Mouse (Mus musculus) CH12.LX (cell line): ENCODE measurements at regions not wholly inside any gene's neighbourhood (a gene's known extent, or its start where the extent isn't known, plus 50 kb on each side); places are given as distances from the start of the nearest gene placed in this dataset.

Source experiments
- DNase-seq: peaks from one replicate; pipeline ENCODE4 v3.0.0-alpha.2; 2013; ENCODE audit errors: extremely low read depth
- H3K27ac ChIP-seq: 2 replicates; pipeline ENCODE4 v1.5.1; 2012; ENCODE audit warnings: low read depth, mild to moderate bottlenecking, control low read depth, moderate library complexity; ENCODE audit not compliant: insufficient read depth
- H3K27me3 ChIP-seq: replicated peaks from 2 replicates; pipeline ENCODE3; 2012; ENCODE audit warnings: inconsistent platforms
- H3K36me3 ChIP-seq, 2 experiments: replicated peaks in 1 of 2; 2 replicates each; pipeline versions ENCODE3 to v1.6.1; 2012; ENCODE audit warnings: inconsistent platforms in 1 of 2, low read length in 1 of 2, mild to moderate bottlenecking in 1 of 2, mixed read lengths in 1 of 2, moderate library complexity in 1 of 2; ENCODE audit not compliant: control insufficient read depth in 1 of 2, insufficient read depth in 1 of 2
- H3K4me1 ChIP-seq, 2 experiments: 2 replicates each; pipeline ENCODE4 v1.6.1; 2012; ENCODE audit warnings: inconsistent platforms in 1 of 2, moderate library complexity in 1 of 2; ENCODE audit not compliant: insufficient read depth in 2 of 2, control insufficient read depth in 1 of 2
- H3K4me2 ChIP-seq: 2 replicates; pipeline ENCODE4 v1.6.1; 2012; ENCODE audit warnings: low read depth, mild to moderate bottlenecking, control low read depth; ENCODE audit not compliant: poor library complexity, insufficient read depth, severe bottlenecking
- H3K4me3 ChIP-seq, 3 experiments: fragments of 150-350 bp in 1 of 3; sonication (generic) in 1 of 3; replicated peaks in 1 of 3; 2 replicates each; pipeline versions ENCODE3 to v1.5.1; 2011 to 2012; ENCODE audit warnings: low read depth in 2 of 3, low read length in 2 of 3, mild to moderate bottlenecking in 2 of 3, moderate library complexity in 2 of 3, control low read depth in 1 of 3, improper control_type of control experiment in 1 of 3, inconsistent platforms in 1 of 3, mixed read lengths in 1 of 3; ENCODE audit not compliant: poor library complexity in 1 of 3
- H3K79me2 ChIP-seq: replicated peaks from 2 replicates; pipeline ENCODE4 v1.6.1; 2012; ENCODE audit warnings: mild to moderate bottlenecking, moderate library complexity; ENCODE audit not compliant: control insufficient read depth, poor library complexity, insufficient read depth, severe bottlenecking; ENCODE audit errors: extremely low read depth
- H3K9ac ChIP-seq: 2 replicates; pipeline ENCODE4 v1.6.1; 2012; ENCODE audit warnings: low read depth, mild to moderate bottlenecking, control low read depth, moderate library complexity; ENCODE audit not compliant: insufficient read depth
- H3K9me3 ChIP-seq: replicated peaks from 2 replicates; pipeline ENCODE3; 2012; ENCODE audit warnings: low read length, inconsistent platforms, mixed read lengths
- E2F4 ChIP-seq: IDR thresholded peaks from 2 replicates; pipeline ENCODE4 v1.6.1; 2011; ENCODE audit warnings: low read depth, low read length, improper control_type of control experiment; ENCODE audit not compliant: insufficient replicate concordance
- ELF1 ChIP-seq: IDR thresholded peaks from 2 replicates; pipeline ENCODE4 v1.6.1; 2014; ENCODE audit warnings: low read depth, mild to moderate bottlenecking, inconsistent platforms, low read length, improper control_type of control experiment
- ETS1 ChIP-seq: conservative IDR thresholded peaks from 2 replicates; pipeline ENCODE4 v1.6.1; 2012; ENCODE audit warnings: low read depth, mild to moderate bottlenecking, inconsistent platforms, low read length, improper control_type of control experiment, moderate library complexity
- GABPA ChIP-seq: IDR thresholded peaks from 2 replicates; pipeline ENCODE4 v1.6.1; 2012; ENCODE audit warnings: low read depth, low read length, improper control_type of control experiment, inconsistent platforms; ENCODE audit not compliant: insufficient replicate concordance
- IRF4 ChIP-seq: IDR thresholded peaks from 2 replicates; pipeline ENCODE4 v1.6.1; 2014; ENCODE audit warnings: low read depth, mild to moderate bottlenecking, inconsistent platforms, low read length, improper control_type of control experiment
- JUND ChIP-seq: conservative IDR thresholded peaks from 2 replicates; pipeline ENCODE4 v1.6.1; 2011; ENCODE audit warnings: low read depth, low read length, improper control_type of control experiment
- KAT2A ChIP-seq: IDR thresholded peaks from 2 replicates; pipeline ENCODE4 v1.6.1; 2012; ENCODE audit warnings: low read length, improper control_type of control experiment, inconsistent platforms; ENCODE audit not compliant: insufficient replicate concordance
- MAFK ChIP-seq: IDR thresholded peaks from 2 replicates; pipeline ENCODE4 v1.6.1; 2011; ENCODE audit warnings: low read length, improper control_type of control experiment; ENCODE audit not compliant: insufficient replicate concordance
- MAZ ChIP-seq: IDR thresholded peaks from 2 replicates; pipeline ENCODE4 v1.6.1; 2012; ENCODE audit warnings: low read depth, mild to moderate bottlenecking, inconsistent platforms, low read length, improper control_type of control experiment, moderate library complexity
- PAX5 ChIP-seq: IDR thresholded peaks from 2 replicates; pipeline ENCODE4 v1.6.1; 2012; ENCODE audit warnings: low read length, inconsistent platforms, mixed read lengths
- SIN3A ChIP-seq: IDR thresholded peaks from 2 replicates; pipeline ENCODE4 v1.6.1; 2012; ENCODE audit warnings: low read length, improper control_type of control experiment, inconsistent platforms
- SMC3 ChIP-seq: IDR thresholded peaks from 2 replicates; pipeline ENCODE4 v1.6.1; 2011; ENCODE audit warnings: low read depth, low read length, improper control_type of control experiment
- TCF12 ChIP-seq: IDR thresholded peaks from 2 replicates; pipeline ENCODE4 v1.6.1; 2014; ENCODE audit warnings: low read depth, mild to moderate bottlenecking, inconsistent platforms, low read length, improper control_type of control experiment
- USF2 ChIP-seq: conservative IDR thresholded peaks from 2 replicates; pipeline ENCODE4 v1.6.1; 2011; ENCODE audit warnings: low read depth, low read length, improper control_type of control experiment
- ZNF384 ChIP-seq: IDR thresholded peaks from 2 replicates; pipeline ENCODE4 v1.6.1; 2012; ENCODE audit warnings: low read depth, low read length, improper control_type of control experiment, inconsistent platforms
- dilution Hi-C: fragments of 300-500 bp; cut with MboI; formaldehyde crosslinking; loops from 2 replicates; pipeline ENCODE4 v1.14.3; 2020; ENCODE audit warnings: low sequenced_read_pairs; ENCODE audit not compliant: extremely low pct_unique_long_range_greater_than_20kb, extremely low pct_ligation_motif_present
- in situ Hi-C: fragments of 300-500 bp; cut with MboI; formaldehyde crosslinking; loops from 3 replicates; pipeline ENCODE4 v1.14.3; 2019; ENCODE audit warnings: low sequenced_read_pairs, low pct_ligation_motif_present, low pct_unique_long_range_greater_than_20kb, mixed read lengths

DNA sequence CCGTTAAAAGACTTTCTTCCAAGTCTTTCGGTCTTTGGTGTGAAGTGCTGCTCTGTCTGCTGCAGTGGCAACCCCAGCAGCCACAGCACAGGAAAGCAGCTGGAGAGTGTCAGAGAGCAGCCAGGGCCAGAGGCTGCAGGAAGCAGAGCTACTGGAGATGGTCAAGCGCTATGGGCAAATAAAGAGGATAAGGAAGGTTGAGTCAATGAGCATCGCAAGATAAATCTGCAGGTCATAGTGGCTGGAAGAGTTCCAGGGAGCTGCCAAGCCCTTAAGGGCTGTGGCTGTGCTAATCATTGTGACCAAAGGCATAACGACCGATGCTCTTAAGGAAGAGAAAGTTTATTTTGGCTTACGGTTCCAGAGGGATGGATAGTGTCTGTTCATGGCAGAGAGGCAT lies 65.9 kb upstream of the Slc24a4 start:
- H3K9ac ChIP-seq, result no peak overlapping the region
- in situ Hi-C loops, result loop anchor here (10.0 kb wide), 1 partner anchor 978 kb away; the partner anchor contains the start of gene Ppp4r3a

DNA sequence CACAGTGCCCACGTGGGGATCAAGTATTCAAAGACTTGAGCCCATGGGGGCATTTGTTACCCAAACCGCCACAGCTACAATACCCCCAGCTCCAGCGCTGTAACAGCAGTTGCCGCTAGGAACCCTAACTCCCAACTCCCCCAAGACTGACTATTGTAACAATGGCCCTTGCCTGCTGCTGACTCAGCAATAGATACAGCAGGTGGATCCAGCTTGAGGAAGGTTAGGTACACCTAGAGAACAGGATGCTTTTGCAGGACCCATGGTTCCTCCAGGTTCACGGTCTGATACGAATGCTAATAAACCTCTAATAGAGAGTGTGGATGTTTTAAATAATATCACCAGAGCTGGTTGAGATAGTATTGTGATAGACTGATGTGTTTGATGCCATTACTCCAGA lies 65.3 kb upstream of the Slc24a4 start:
- no peak for DNase-seq
- Histone ChIP-seq H3K4me3 (no peak overlapping the region), H3K27ac (no peak overlapping the region), H3K9ac (no peak overlapping the region), H3K9me3 (no peaks in the 10 kb centered on the region), H3K4me1 (peaks cover 11 to 33% of the 10 kb centered on the region in 2 experiments), H3K36me3 (no peaks in the 10 kb centered on the region), H3K79me2 (no peaks in the 10 kb centered on the region), H3K4me2 (no peak overlapping the region), H3K27me3 (no peaks in the 10 kb centered on the region)
- in situ Hi-C loops (loop anchor here (10.0 kb wide), 1 partner anchor 978 kb away; the partner anchor contains the start of gene Ppp4r3a), dilution Hi-C loops (no loop called here)
- TF ChIP-seq IRF4 (no peak), MAFK (peak; percentile 88)

More for the DNA sequence above, 65.9 kb upstream of the Slc24a4 start:
- Histone ChIP-seq H3K4me1 (peaks cover 9 to 28% of the 10 kb centered on the region in 2 experiments), H3K4me2 (no peak overlapping the region), H3K27me3 (no peaks in the 10 kb centered on the region), H3K36me3 (no peaks in the 10 kb centered on the region), H3K9me3 (no peaks in the 10 kb centered on the region), H3K27ac (no peak overlapping the region), H3K79me2 (no peaks in the 10 kb centered on the region), H3K4me3 (no peak overlapping the region)
- dilution Hi-C loops, result no loop called here
- DNase-seq, result no peak
- TF ChIP-seq KAT2A (no peak), TCF12 (no peak), JUND (no peak), SMC3 (no peak)

DNA sequence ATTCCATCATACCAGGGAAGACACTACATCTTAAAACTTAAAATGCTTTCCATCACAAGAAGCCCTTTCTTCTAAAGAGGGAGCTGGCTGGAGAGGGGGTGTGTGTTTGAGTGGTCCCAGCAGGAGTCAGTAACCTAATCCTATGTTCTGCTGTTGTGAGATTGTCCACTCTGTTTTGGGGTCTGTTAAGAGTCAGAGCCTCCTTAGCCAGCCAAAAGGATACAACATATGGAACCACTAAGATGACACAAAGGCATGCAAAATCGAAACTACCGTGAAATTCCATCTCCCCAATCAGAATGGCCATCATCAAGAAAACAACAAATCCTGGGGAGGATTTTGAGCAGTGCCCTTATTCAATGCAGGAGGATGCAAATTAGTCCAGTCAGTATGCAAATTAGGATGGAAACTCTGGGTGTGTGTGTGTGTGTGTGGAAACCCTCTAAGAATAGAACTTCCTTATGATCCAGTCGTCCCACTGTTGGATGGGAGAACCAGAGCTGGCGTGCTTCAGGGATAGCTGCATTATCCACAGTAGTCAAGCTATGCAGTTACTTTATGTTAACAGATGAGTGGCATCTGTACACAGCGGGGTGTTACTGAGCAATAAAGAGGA lies 63.7 kb upstream of the Slc24a4 start:
- H3K4me2 ChIP-seq, result no peak overlapping the region
- H3K4me3 ChIP-seq, result no peak overlapping the region
- peaks cover under 1% of the 10 kb centered on the region for H3K27me3 ChIP-seq
- H3K36me3 ChIP-seq, result no peaks in the 10 kb centered on the region
- TF ChIP-seq ETS1 (no peak), E2F4 (no peak), MAZ (no peak), SIN3A (no peak), PAX5 (no peak), ELF1 (no peak), GABPA (no peak), ZNF384 (no peak), USF2 (no peak)
- H3K27ac ChIP-seq, result no peak overlapping the region
- peak; percentile 19 for DNase-seq
- H3K9me3 ChIP-seq, result no peaks in the 10 kb centered on the region
- peaks cover 11 to 37% of the 10 kb centered on the region in 2 experiments for H3K4me1 ChIP-seq
- H3K79me2 ChIP-seq, result no peaks in the 10 kb centered on the region
- dilution Hi-C loops (no loop called here), in situ Hi-C loops (loop anchor here (10.0 kb wide), 1 partner anchor 980 kb away; the partner anchor contains the start of gene Ppp4r3a)
- H3K9ac ChIP-seq, result no peak overlapping the region
